Comparison of ENCODE assay signal across 11 mouse cellular contexts in genomic region chr7:134408641-134409040, GRCm38 (mm10). TPM values are rescaled to one million over a fixed set of nuclear protein-coding genes. Genes with fewer than 3 reads are reported as not detected.
DNase-seq lines count a peak whose midpoint lies in the region; ATAC-seq lines count a peak whose summit lies in the region.
"Had no signal": no experiment of that assay in that cellular context is flagged by ENCODE, and none has a peak within 500 bp of the region (broad histone marks: within the 10 kb centered on the region; RNA-seq: fewer than 3 reads in every experiment).

No protein-coding gene starts in this region.

- no peaks in the 10 kb centered on the region for H3K9me3 ChIP-seq in forebrain, embryonic 11.5 days (ENCODE audit: control insufficient read depth, low read length)
- H3K9me3 ChIP-seq in forebrain, embryonic 12.5 days = no peaks in the 10 kb centered on the region
- no peaks in the 10 kb centered on the region for H3K9me3 ChIP-seq in liver, embryonic 12.5 days (replicated peaks)

- no peak overlapping the region for H3K4me3 ChIP-seq in forebrain, embryonic 11.5 days (ENCODE audit: low read depth, low read length)
- no peak overlapping the region for H3K4me3 ChIP-seq in forebrain, embryonic 12.5 days (replicated peaks)
- no peak overlapping the region for H3K4me3 ChIP-seq in liver, embryonic 12.5 days

- ATAC-seq in forebrain, embryonic 11.5 days (replicated peaks; ENCODE audit: low FRiP score) = no peak
- ATAC-seq in forebrain, embryonic 12.5 days (ENCODE audit: low FRiP score) = no peak
- ATAC-seq in megakaryocyte progenitor cell, adult 5-6 weeks (replicated peaks; ENCODE audit: poor library complexity) = no peak
- ATAC-seq in liver, embryonic 12.5 days = no peak
- ATAC-seq: midbrain, embryonic 16.5 days had no signal

- H3K4me2 ChIP-seq in forebrain, embryonic 11.5 days (ENCODE audit: low read depth, low read length, severe bottlenecking) = no peak overlapping the region
- H3K4me2 ChIP-seq in forebrain, embryonic 12.5 days = no peak overlapping the region
- no peak overlapping the region for H3K4me2 ChIP-seq in liver, embryonic 12.5 days

- intact Hi-C loops in left cerebral cortex, postnatal 10 days (cut with DNase I) = no loop called here

- DNase-seq in forebrain, embryonic 11.5 days (ENCODE audit: low spot score) = peak; percentile 38
- peak; percentile 8 to 49 for DNase-seq in left cerebral cortex, postnatal 10 days (ENCODE audit: extremely low spot score in 1 of 2, low spot score in 2 of 2)
- DNase-seq in left cerebral cortex, adult 8-10 months (ENCODE audit: low spot score in 2 of 2) = no peak
- DNase-seq in cerebellum, postnatal 4 days (ENCODE audit: low spot score in 2 of 2) = peak; percentile 51 to 92
- DNase-seq in ovary, postnatal 14 days (ENCODE audit: low spot score) = peak; percentile 13

- 85% methylated on average over 13 of the region's 13 CpGs for WGBS in forebrain, embryonic 11.5 days
- 86% methylated on average over 13 of the region's 13 CpGs for WGBS in forebrain, embryonic 12.5 days
- 76% methylated on average over 13 of the region's 13 CpGs for WGBS in liver, embryonic 12.5 days (ENCODE audit: insufficient replicate concordance)

- H3K36me3 ChIP-seq in forebrain, embryonic 11.5 days (ENCODE audit: control insufficient read depth, insufficient read depth, low read length) = no peaks in the 10 kb centered on the region
- no peaks in the 10 kb centered on the region for H3K36me3 ChIP-seq in forebrain, embryonic 12.5 days (replicated peaks)
- H3K36me3 ChIP-seq in liver, embryonic 12.5 days = no peaks in the 10 kb centered on the region

- H3K4me1 ChIP-seq in forebrain, embryonic 11.5 days (replicated peaks; ENCODE audit: control insufficient read depth, insufficient read depth, low read length) = no peaks in the 10 kb centered on the region
- H3K4me1 ChIP-seq in forebrain, embryonic 12.5 days = no peaks in the 10 kb centered on the region
- no peaks in the 10 kb centered on the region for H3K4me1 ChIP-seq in liver, embryonic 12.5 days

- H3K9ac ChIP-seq in forebrain, embryonic 11.5 days (ENCODE audit: low read length) = no peak overlapping the region
- H3K9ac ChIP-seq in forebrain, embryonic 12.5 days = no peak overlapping the region
- no peak overlapping the region for H3K9ac ChIP-seq in liver, embryonic 12.5 days

- H3K27me3 ChIP-seq in forebrain, embryonic 11.5 days (ENCODE audit: control insufficient read depth, insufficient read depth, low read length) = no peaks in the 10 kb centered on the region
- H3K27me3 ChIP-seq in forebrain, embryonic 12.5 days = no peaks in the 10 kb centered on the region
- H3K27me3 ChIP-seq in liver, embryonic 12.5 days (replicated peaks) = 0 out of 2 replicates have a peak, but pooled peaks cover 2% of the 10 kb centered on the region

- H3K27ac ChIP-seq in forebrain, embryonic 11.5 days (ENCODE audit: low read depth, low read length) = no peak overlapping the region
- no peak overlapping the region for H3K27ac ChIP-seq in forebrain, embryonic 12.5 days
- no peak overlapping the region for H3K27ac ChIP-seq in liver, embryonic 12.5 days

RNA-seq across cellular contexts. Expression of gene D7Ertd443e, which starts 23.2 kb away (rescaled TPM):
- polyA plus RNA-seq in forebrain, embryonic 11.5 days (2014; fragmentation: Nextera tagmentation; extraction: Ambion mirVana) = not detected in 2 replicates
- polyA plus RNA-seq in forebrain, embryonic 12.5 days (2016; fragmentation: Nextera tagmentation; extraction: Ambion mirVana) = not detected in 2 replicates
- under 1 TPM; 0.45 to 0.56 TPM for total RNA-seq in left cerebral cortex, postnatal 10 days (2021)
- 1 to 10 TPM; 5.3 to 7.2 (median 6.7) TPM for total RNA-seq in left cerebral cortex, adult 8-10 months (2022)
- total RNA-seq in megakaryocyte progenitor cell, adult 5-6 weeks (2015) = not detected in 2 replicates
- total RNA-seq in megakaryocyte progenitor cell, adult 5-6 weeks (2017) = not detected in 2 replicates
- 0.06 TPM in 1 of 2 replicates, not detected in the other for polyA plus RNA-seq in liver, embryonic 12.5 days (2016; fragmentation: Nextera tagmentation; extraction: Ambion mirVana)
- polyA plus RNA-seq: liver, embryonic 16.5 days; small intestine, adult 2 months had no signal

Comparison
In these comparisons a context has a peak if more than half of its experiments do, and no peak if none do; other contexts are left out.
1. DNase-seq: peak in forebrain, embryonic 11.5 days (single experiment), left cerebral cortex, postnatal 10 days (2 of 2), cerebellum, postnatal 4 days (2 of 2) and ovary, postnatal 14 days (single experiment); none in left cerebral cortex, adult 8-10 months (0 of 2).
2. RNA of gene D7Ertd443e, which starts 23.2 kb away (total RNA-seq): 5.3 to 7.2 TPM in left cerebral cortex, adult 8-10 months; 0.45 to 0.56 TPM in left cerebral cortex, postnatal 10 days and not detected in megakaryocyte progenitor cell, adult 5-6 weeks; every median in the first group is over 4 times any median in the second.